Mouse (Mus musculus) telencephalon, adult 2 months (tissue): Measurements from ENCODE around the gene Cpne4.

ENCODE experiments used
- DNase-seq: peaks from one replicate; pipeline ENCODE4 v3.0.0-alpha.2; 2011; ENCODE audit warnings: low read depth, low spot score

Gene Cpne4

DNA sequence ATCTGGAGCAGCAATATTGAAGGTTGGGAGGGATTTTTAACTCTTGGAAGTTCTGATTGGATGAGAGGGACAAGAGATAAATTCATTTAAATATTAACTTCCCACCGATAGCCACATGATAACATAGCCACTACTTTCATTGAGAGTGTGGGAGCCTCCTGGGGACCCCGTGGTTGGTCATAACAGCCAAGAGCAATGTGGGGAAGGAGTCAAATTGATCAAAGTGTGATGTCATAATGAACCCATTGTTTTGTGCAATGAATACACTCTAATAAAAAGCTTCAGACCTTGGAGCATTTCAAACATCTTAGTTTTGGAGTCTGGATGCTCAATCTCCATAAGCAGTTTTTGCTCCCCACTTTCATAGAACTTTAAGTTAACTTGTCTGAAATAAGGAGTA, at the start of gene Cpne4:
Gene Cpne4 (plus strand): TSS at position 301 of the 400 bp plus-strand sequence.
- DNase-seq, result no peak

DNA sequence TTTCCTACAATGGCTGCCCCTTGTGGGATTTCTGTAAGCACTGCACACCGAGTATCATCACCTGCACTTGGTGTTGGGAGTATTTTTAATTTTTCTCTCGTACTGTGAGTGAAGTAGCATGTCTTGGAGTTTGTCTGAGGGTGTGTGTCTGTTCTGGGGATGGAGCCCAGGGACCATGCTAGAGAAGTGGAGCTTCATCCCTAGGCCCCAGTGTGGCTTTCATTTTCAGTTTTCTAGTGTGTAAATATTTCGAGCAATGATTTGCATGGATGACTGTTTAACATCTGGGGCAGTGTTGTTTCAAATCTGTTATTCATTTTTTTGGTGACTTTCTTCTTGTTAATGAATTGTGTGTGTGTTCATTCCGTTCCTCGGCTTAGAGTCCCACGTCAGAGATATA, 31.9 kb upstream of the Cpne4 start:
- no peak for DNase-seq

DNA sequence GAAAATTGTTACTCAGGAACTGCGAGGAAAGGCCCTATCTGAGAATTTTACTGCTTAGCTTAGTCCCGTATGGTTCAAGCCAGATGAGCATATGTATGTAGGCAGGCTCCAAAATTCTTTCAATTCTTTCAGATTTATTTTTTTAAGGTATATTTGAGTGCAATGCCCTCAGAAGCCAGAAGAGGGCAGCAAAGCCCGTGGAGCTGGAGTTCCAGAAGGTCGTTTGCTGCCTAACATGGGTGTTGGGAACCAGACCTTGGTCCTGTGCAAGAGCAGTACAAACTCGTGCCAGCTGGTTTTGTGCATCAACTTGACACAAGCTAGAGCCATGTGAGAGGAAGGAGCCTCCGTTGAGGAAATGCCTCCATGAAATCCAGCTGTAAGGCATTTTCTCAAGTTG, 11.6 kb upstream of the Cpne4 start:
- no peak for DNase-seq

DNA sequence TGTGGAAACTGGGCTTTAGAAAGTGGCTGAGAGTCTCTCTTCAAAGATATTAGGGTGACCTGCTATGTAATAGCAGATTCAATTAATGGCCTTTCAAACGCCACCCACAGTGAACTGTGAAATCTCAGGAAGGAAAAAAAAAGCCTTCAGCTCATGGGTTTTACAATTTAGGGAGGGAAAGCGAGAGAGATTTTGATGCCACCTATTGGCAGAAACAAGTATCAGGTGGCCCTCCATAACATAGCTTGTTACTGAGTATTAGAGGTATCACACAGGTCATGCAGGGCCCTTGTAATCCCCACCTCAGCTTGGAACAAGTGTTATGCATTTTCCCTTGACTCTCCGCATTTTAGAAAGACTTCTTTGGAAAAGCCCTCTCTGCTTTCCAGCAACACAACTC, 18.7 kb downstream of the Cpne4 start:
- DNase-seq, result no peak

DNA sequence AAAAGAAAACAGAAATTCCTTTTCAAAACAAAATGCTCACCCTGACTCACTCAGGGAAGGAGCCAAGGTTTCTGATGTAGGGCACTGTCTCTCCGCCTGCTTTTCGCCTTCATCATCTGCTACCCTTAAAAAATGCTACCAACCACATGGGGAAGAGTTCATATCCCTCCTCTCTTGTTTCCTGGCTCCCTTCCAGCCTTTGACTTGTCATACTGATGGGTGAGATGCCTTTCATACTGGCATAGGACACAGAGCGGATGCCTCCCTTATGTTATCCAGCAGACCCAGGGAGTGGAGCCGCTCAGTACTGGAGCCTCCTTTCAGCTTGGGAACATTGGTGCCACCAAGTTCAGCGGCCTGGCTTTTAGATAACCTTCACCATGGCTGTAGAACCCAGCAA, 19.4 kb downstream of the Cpne4 start:
- DNase-seq, result no peak

DNA sequence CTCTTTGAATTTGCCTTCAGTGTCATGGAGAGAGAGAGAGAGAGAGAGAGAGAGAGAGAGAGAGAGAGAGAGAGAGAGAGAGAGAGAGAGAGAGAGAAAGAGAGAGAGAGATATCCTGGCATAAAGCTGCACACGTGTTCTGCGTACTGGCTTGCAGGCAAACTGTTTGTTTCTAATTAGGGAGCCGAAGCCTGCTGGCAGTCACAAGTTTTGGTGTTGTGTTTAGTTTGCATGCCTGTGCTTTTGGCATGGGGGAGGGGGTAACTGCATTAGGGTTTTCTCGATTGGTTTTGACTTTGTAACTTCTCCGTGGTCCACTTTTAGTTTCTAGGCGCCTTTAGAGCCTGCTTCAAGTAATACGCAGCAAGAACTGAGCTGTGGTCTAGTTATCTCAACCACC, 20.0 kb downstream of the Cpne4 start:
- DNase-seq, result no peak

DNA sequence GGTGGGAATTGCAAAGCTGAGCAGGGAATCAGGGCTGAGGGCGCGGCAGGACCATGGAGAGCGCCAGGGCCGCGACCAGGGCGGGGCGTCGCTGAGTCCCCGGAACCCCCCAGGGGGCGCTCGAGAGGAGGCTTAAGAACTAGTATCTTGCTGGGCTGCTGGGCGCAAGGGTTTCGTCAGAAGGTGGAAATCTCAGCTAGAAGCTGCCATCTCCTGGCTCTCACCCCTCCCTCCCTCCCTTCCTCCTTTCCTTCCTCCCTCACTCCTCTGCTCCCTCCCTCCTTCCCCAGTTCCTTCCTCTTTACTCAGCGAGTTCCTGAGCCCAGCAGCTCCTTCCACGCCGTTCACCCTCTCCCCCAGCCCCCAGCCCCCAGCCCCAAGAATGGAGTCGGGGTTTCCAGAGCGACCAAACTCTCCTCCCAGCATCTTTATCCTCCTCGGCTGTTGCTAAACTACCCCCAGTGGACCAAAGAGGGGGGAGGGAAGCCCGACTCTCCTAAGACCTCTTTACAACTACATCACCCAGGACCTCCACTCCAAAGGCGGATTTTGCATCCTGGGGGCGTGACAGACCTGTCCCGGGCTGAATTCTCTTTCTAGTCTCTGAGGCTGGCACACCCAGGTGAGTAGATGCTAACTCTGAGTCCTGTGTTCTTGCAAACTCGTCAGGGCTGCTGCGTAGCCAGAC, 22.5 kb downstream of the Cpne4 start:
- peak; percentile 50 for DNase-seq

DNA sequence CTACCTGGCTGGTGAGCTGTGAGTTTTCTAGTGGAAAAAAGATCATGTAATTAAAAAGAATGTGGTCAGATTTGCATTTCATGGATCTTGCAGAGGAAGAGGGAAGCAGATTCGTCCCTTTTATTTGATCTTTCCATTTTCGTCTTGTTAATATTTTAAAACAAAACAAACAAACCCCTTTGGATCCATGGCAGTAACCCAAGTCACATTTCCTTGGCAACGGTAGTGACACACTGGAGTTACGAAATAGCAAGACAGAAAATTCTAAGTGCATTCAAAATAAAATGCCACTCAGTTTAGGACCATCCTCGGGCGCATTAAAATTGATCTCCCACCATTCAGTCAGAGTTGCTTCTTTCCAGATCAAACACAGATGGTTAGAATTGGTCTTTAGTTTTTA, 25.8 kb downstream of the Cpne4 start:
- no peak for DNase-seq

DNA sequence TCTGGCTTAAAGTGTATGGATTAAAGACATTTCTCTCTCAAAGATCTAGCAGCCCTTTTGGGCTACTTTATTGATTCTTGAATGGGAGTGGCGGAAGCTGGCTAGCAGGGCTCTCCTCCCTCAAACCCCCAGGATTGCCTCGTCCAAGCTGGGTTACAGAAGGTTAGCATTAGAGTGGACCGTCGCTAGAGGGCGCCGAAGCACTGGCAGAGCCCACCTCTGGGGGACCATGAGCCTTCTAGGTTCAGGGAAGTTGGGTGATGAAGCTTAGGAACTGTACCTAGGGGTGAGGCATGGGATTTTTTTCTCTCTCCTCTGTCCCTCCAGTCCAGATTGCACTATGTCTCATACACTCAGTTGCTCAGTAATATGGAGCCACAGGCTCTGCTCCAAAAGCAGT, 27.4 kb downstream of the Cpne4 start:
- DNase-seq, result no peak

DNA sequence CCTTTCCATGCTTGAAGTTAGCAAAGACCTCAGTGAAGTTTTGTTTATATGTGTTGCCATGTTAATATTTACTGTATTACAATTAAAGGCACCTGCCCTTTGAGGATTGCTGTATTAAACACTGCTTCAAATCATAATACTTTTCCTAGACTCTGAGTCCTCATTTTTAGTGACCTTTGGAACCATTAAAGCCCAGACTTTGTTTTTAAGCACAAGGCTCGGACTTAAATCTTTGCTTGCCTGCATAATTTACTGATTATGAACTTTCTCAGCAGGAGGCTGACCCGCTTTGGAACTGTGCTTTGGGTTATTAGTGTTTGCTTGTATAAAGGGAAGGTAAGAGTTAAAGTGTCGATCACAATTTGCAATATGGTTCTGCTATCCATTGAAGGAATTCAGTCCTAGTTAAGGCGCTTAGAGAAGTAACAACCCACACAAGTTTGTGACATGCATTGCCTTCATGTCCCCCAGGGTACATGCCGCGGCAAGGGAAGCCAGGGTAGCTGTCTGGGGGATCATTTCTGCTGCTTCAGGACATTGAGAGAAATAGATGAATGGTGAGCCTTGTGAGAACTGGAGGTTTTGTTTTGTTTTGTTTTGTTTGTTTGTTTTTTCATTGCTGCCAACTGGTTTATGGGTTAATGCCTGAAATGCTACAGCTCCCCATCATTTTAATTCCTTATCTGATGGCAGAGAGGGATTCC, 35.0 kb downstream of the Cpne4 start:
- no peak for DNase-seq

DNA sequence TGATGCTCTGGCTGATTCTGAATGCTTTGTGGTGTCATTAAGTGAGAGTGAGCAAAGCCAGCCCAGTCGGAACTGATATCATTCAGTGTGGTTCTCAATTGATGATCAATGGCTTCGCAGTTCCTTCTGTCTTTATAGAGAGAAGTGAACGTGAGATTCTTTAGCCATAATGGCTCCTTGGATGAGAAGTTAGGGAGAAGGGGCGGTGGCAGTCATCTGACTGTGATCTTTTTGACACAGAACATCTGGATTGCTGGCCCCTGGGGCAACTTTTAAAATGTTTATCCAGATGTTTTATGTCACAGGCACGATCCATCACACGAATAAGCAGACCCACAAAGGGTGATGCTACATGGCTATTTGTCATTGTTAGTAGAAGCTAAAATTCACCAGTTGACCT, 35.6 kb downstream of the Cpne4 start:
- DNase-seq, result no peak

DNA sequence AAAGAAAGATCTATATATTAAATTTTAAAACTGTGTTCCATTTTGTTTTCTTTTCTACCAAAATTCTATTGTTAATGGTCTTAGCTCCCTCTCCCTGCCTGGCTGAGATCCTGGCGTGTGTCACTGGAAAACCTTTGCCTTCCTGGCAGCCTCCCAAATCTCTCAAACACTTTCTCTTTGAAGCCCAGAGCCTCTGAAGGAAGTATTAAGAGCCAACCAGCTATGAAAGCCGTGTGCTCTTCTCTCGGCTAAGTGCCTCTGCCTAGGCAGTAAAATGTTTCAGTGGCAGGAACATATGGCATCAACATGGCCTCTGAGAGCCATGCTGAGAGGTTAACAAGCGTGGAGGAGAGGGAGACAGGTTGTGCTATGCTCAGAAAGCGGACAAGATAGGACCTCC, 47.5 kb downstream of the Cpne4 start:
- DNase-seq, result no peak

DNA sequence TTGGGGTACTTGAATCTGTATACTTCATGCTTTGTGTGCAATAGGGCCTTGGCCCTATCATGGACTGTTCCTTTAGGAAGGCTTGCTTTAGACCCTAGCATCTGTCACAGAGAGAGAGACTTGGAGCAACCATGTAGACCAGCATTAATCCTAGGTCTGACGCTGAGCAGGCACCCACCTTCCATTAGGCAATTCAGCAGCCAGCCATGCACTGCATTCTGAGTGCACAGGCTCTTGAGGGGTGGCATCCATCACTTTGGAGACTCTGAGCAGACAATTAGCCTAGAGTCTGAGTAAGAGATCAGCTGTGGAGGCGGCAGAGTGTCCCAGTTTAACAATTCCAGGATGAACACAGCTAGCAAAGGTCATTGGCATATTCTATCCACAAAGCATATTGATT, 47.9 kb downstream of the Cpne4 start:
- no peak for DNase-seq

DNA sequence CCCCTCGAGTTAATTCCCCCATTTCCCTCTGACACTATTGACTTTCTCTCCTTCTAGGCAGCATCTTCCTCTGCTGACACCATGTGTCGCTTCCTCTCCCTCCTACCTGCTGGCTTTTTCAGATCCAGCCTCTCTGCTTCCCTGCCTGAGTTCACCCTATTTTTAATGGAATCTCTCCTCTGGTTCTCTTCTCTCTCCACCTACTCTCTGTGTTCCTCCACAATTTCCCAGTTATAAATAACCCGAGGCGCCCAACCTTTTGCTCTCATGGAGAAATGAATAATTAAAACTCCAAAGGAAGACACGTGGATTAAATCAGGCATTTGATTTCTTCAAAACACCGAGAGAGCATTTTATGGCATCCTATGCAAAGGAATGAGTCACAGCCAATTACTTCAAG, 65.4 kb downstream of the Cpne4 start:
- peak; percentile 71 for DNase-seq

DNA sequence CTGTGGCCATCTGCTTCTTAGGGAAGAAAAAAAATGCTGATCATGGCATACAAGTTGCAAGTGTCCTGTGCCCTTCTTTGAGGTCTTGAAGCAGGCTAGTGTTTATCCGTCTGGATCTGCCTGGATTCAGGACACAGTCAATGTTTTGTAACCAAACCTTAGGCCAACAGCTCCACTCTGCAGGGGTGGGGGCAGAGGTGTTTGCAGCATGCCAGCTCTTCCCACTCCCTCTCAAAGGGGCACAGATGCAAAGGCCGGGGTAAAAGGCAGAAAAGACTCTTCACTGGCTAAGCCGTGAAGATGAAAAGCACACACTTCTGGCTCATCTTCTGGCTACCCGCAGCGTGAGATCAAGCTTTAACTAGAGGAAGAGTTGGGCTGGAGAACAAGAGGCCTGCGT, 69.6 kb downstream of the Cpne4 start:
- no peak for DNase-seq

DNA sequence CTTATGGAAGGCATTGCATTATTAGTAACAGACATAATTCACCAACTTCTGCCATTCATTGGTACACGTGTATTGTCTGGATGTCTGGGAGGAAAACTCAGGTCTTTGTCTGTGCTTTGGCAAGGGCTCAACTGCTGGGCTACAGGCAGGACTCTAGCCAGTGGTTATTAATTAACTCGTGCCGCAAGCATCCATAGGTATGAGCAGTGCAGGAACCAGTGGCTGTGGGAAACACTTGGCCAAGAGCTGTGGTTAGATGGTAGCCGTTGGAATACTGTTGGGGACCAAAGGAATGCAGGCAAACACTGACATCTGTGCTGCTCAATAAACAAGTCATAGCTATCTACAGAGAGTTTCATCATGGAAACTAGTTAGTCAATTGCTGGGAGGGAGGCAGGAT, 76.5 kb downstream of the Cpne4 start:
- no peak for DNase-seq

DNA sequence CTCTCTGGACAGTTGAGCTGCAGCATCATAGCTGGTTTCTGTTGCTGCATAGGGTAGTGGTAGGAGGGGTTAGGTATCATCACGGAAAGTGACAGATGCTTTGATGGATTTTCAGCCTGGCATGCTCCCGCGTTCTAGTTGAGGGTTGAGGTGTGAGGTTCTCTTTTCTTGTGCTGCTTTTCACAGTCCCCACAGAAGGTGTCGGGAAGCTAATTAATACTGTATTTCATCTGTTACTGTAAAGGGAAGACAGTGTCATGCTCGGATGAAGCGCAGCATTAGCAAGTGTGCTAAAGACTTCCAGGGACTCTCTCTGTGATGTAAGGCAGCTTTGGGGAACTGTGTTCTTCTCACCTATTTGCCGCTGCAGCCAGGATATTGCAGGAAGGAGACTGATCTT, 80.7 kb downstream of the Cpne4 start:
- DNase-seq, result no peak

DNA sequence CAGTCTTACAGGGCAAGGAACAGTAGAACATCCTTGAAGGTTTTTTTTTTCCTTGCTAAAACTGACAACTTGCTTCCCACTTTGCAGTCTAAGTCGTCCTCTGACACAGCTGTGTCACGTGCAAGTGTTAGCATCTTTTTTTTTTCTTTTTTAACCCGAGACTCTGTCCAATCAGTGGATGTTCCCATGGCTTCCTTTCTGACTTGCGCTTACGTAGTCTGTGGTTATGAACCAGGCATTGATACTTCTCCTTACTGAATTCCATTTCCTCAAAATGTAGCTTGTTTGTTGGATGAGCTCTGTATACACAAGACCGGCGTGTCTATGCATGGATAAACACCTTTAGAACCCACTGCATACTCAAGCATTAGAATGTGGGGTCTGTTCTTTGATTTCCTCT, 82.2 kb downstream of the Cpne4 start:
- DNase-seq, result no peak

DNA sequence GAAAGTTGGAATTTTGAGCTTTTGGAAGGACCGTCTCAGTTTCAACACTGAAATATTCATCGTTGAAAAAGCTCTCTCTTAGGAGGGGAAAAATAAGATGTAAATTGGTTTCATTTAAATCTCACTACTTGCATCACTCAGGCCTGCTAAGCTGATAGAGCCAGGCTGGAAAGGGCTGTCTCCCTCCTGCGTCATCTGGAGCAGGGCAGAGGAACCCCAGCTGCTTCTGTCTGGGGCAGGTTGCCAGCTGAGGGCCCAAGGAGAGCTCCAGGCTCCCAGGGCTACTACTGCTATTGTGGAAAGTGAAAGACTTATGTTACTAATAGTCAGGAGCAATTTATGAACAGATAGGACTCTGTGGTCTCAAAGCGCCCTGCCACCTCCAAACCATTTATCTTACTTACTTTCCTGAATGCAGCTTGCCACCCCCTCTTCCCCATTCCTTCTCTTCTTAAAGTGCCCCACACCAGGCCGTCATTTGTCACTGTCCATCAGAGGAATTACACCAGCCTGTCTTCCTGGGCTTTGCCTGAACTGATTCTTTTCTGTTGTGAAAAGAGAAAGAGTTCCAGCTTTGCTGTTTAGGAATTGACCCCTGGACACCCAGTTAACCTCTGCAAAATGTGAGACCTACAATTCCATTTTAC, 99.4 kb downstream of the Cpne4 start:
- DNase-seq, result no peak

DNA sequence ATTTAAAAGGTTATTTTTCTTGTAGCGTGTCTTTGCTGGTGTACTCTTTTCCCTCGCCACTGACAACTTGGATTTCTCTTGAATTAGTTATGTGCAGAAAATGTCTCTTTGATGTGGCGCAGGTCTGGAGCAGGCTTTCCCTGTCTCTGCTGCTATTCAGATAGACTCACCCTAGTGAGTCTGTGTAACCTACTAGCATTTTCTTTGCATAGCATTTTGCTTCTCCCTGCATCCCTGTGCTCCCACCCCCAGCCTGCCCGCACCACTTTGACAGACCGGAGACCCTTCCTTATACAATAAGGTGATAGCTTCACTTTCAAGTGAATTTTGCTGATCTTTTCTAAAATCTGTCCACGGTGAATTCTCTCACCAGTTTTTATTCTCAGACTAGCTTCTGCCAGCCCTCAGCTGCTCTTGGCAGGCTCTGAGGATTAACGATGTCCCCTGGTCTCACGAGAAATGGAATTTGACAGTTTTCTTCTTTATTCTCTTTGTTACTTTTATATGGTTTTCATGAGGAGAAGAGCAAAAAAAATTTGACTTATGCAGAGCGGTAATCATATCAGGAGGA, 105.7 kb downstream of the Cpne4 start:
- DNase-seq, result no peak

DNA sequence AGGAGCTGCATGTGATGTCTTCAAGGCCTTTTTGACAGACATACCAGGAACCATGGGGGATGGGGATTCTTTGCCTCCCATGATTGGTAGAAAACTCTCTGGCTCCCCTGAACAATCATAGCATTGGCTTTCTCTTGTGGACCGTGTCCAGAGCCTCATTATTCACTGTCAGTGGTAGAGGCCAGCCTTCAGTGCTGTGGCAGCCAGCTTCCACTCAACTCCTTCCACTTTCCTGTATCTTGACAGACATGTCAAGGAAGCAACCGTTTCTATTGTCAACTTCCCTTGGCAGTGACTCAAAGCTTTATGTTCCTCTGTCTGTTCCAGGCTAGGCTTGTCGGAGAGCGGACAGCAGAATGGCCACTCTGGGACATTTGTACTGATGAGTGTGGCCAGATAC, 112.7 kb downstream of the Cpne4 start:
- no peak for DNase-seq

DNA sequence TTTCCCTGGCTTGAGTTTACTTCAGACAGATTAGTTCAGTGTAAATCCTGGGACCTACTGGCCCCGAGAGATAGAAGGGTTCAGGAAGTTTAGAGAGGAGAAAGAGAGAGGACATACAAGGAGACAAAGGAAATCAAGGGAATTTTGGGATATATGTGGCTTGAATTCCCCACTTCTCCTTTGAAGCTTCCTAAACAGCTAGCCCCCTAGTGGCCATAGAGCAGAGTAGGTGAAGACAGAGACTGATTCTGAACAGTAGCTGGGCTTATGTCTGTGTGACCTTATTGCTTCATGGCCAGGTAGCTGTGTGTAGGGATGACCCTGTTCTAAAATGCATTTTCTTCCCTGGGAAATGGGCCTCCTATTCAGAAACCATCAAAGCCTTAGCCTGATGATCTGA, 129.6 kb downstream of the Cpne4 start:
- DNase-seq, result no peak

DNA sequence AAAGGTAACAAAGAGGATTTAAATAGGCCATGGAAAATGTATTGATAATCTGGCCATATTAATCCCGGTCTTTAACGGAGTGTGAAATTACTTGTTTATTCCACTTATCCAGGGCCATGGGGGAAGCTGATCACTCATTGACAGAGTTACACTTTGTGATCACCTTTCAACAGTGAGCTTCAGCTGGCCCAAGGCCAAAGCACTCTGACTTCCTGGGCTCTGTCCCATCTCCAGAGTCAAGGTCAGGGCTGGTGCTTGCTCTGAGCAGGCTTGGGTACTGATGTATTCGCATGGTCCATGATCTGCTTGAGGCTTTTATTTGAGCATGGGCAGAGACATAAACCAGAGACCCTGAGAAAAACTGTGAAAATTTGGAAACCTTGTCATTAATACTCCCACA, 131.5 kb downstream of the Cpne4 start:
- DNase-seq, result no peak
